Mouse (Mus musculus) spleen, postnatal 36 days (tissue): Measurements from ENCODE around the gene Sltm.
"Not testable (repeated sequence)": the region's sequence is repeated elsewhere in the genome, so short reads cannot be mapped to it uniquely, and the experiment has no call there.

Source experiments
- DNase-seq, 2 experiments: peaks; one replicate each; pipeline ENCODE4 v3.0.0; 2022; ENCODE audit warnings: low spot score in 2 of 2, mixed read lengths in 1 of 2

Sltm gene

DNA sequence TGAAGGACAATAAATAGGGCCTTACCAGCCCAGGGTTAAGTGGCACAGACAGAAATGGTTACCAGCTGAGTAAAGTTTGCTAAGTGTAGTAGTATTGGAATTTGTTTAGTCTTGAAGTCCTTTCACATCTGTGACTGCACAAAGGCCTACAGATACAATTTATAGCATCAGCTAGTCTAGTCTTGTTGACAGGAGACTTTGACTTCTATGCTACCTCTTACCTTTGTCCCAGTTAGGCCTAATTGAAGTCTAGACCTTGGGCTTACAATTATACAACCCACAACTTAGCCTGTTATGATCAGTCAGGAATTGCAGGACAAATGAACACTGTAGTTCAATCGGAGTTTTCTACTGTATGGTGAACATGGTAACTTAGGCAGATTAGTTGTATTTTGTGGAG lies 9.0 kb downstream of the Sltm start:
- no peak for DNase-seq

DNA sequence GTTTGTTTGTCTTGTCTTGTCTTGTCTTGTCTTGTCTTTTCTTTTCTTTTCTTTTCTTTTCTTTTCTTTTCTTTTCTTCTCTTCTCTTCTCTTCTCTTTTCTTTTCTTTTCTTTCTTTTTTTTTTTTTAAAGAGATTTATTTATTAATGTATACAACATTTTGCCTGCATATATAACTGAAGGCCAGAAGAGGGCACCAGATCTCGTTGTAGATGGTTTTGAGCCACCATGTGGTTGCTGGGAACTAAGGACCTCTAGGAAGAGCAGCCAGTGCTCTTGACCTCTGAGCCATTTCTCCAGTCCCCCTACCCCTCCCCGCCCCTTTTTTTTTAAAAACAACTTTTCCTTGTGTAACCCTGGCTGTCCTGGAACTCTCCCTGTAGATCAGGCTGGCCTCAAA lies 9.7 kb downstream of the Sltm start:
- DNase-seq, result not testable (repeated sequence)

GRCm38 (mm10) chr9:70555431-70555830 lies 12.9 kb downstream of the Sltm start:
- no peak for DNase-seq

DNA sequence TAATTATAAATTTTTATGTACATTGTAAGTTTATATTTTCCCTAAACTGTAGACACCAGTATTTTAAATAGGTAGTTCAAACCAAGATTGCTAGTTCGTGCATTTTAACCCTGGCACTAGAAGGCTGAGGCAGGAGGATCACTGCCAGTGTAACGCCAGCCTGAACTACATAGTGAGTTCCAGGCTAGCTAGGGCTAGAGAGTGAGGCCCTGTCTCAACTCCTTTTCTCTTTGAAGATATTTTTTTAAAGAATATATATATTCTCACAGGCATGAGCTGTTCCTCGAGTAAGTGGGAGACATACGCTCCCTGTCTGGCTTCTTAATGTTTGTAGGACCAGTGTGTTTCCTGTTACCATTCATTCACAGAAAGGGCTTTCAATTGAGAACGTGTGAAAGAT lies 14.2 kb downstream of the Sltm start:
- no peak for DNase-seq

DNA sequence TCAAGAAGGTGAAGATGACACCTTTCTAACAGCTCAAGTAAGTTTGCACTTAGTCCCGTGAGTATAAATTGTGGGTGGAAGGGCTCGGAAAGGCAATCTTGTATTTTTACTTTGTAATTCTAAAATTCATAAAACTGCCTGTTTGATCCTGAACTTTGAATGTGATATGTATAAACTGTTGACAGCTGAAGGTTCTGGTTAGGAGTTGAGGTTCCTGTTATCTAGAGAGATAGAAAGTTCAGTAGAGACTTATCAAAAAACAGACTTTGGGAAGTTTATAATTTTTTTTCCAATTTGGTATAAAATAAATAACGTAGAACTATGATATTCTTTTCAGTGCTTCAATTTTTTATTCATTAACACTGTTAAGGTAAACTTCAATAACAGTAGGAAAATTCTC lies 20.3 kb downstream of the Sltm start:
- DNase-seq, result no peak

DNA sequence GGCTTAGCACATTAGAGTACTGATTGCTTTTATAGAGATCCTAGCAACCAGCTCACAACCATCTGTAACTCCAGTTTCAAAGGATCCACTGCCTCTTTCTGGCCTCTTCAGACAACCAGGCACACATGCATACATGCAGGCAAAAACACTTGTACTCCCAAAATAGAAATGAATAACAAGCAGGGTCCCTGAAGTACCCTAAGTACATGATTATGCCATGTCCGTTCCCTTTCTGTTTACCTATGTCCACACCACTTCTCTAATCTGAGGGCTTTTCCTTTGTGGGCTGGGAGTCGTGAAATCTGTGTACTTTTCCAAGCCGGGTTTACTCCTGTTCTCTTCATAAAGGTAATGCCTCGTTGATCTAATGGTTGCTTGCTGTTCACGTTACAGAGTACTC lies 25.1 kb downstream of the Sltm start:
- no peak for DNase-seq

GRCm38 (mm10) chr9:70570351-70570750 lies 27.8 kb downstream of the Sltm start:
- DNase-seq, result no peak

DNA sequence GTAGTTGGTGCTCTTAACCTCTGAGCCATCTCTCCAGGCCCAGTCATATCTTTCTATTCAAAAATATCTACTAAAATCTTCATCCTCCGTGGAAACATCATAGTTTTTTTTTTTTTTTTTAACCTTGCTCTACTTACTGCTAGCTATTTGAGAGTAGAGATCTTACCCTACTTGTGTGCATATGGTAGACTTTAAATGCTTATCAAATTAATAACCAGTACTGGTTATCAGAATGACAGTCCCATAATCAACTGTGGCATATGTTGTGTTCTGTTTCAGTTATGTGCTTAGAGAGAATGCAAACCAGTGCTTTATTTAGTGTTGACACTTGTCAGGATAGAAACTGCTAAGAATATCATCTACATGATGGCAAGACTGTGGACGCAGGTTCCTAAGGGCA lies 35.6 kb downstream of the Sltm start:
- no peak for DNase-seq

- DNase-seq, result no peak
Measured at GRCm38 (mm10) chr9:70580956-70581355, 38.4 kb downstream of the Sltm start.

GRCm38 (mm10) chr9:70584641-70585040 lies 42.1 kb downstream of the Sltm start:
- no peak for DNase-seq

DNA sequence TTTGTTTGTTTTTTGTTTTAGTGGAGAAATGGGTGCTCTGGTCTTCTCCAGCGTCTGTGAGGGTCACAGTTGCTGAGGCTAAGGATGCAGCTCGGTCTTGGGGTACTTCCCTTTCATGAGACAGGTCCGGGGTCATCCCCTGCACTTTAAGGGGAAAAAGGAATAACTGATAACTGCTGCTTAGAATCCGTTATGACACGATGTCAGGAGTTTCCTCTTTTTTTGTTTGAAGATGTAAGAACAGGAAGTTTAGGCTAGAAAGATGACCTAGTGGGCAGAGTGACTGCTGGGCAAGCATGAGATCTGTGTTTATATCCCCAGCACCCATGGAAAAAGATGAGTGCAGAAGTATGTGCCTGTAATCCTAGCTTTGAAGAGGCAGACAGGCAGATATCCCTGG lies 42.6 kb downstream of the Sltm start:
- peak in 1 of 2 experiments; percentile 5 for DNase-seq

- DNase-seq, result no peak
Measured at GRCm38 (mm10) chr9:70587171-70587570, 44.6 kb downstream of the Sltm start.

GRCm38 (mm10) chr9:70590775-70591174 lies 48.2 kb downstream of the Sltm start:
- DNase-seq, result peak; percentile 12 to 25

DNA sequence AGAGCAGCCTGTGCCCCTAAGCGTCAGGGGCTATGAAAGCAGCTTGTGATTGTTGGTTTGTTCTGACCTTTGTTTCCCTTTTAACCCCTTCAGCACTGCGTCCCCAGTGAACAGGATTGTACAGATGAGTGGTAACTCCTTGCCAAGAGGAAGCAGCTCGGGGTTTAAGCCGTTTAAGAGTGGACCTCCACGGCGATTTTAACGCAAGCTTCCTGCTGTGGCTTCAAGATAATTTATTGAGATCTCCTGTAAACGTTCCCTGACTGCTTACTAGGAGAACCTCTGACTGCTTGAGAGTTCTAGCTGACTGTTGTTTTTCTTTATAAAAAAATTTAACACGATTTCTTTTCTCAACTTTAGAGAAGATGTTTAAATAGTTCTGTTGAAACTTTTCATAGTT lies 48.9 kb downstream of the Sltm start:
- DNase-seq, result no peak

- DNase-seq, result no peak
Measured at GRCm38 (mm10) chr9:70598271-70598670, 55.7 kb downstream of the Sltm start.

DNA sequence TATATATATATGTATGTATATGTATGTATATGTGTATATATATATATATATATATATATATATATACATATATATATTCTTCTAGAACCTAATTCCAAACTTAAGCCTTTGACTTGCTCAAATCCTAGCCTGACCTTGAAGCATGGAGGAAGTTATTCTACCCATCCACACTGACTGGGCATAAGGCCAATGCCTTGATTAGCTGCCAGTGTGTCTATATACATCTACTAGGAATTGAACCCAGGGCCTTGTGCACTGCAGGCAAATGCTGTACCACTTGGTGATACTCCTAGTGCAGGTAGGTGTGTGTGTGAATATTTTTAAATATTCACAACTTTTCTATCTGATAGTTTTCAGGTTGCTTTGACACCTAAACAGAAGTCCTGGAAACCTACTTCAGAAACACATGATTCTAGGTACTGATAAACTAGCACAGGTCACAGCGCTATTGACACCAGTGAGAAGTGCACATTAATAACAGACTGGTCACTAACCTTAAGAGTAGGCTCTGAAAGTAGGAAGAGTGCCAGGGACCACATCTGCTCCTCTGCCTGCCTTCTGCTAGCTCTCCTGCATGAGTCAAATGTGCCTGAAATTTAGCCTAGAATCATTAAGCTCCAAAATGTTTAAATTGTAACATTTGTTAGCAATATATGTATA lies 59.8 kb downstream of the Sltm start:
- no peak for DNase-seq

DNA sequence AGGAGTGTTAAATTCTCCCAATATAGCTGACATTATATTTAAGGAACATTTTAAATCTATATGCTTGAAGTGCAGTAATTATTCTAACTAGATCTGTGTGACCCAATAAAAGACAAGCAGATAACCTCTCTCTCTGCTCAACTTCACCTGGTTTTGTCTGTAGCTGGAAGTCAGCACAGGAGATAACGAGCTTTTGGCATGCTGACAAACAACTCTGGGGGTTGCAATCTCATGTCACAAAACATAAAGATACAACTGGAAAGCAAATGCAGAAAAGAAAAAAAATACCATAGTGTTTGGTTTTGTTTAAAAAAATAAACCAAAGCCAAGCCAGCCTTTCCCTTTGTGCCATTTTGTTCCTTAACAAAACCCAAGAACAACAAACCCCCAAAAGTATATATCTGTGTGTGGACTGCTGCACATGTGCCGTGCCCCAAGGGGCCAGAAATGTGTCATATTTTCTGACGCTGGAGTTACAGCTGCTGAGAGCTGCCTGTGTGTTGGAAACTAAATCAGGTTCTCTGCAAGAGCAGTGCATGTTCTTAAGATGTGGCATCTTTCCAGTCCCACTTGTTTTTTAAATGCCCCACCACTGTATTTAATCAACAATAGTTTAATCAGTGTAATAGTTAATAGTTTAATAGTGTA lies 68.6 kb downstream of the Sltm start:
- no peak for DNase-seq

- DNase-seq, result no peak
Measured at GRCm38 (mm10) chr9:70629711-70630110, 87.2 kb downstream of the Sltm start.

DNA sequence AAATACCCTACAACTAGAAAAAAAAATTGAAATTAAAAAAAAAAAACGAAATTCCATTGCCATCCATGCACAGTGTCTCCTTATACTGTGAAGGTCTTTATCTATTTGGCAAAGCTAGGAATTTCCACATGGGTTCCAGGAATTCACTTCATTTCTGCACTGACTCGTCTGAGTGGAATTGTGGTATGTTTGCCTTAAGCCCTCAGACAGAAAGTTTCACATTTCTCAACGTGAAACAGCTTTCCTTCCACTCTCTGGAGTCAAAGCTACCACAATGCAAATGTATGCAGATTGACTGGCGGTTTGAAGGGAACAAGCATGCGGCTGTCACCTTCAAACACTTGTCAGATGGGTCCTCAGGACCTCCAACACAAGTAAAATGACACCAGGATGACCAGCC lies 89.1 kb downstream of the Sltm start:
- DNase-seq, result no peak

DNA sequence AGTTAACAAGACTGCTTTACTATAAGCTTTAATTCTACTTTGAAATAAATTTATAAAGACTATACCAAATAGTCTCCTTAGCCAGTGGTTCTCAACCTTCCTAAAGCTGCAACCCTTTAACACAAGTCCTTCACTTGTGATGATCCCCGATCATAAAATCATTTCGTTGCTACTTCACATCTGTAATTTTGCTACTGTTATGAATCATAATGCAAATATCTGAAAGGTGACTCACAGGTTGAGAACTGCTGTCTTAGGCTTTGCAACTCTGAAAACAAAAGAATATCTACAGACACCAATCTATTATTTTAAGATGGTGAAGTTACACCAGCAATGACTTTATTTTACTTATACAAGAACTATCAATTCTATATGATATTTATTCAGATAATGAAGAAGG lies 94.2 kb downstream of the Sltm start:
- DNase-seq, result no peak
